Mouse (Mus musculus) heart, adult 11 months (tissue): ENCODE results near the gene Coro6.

Experiments
- DNase-seq: peaks from one replicate; pipeline ENCODE4 v3.0.0; 2022

Gene Coro6

DNA sequence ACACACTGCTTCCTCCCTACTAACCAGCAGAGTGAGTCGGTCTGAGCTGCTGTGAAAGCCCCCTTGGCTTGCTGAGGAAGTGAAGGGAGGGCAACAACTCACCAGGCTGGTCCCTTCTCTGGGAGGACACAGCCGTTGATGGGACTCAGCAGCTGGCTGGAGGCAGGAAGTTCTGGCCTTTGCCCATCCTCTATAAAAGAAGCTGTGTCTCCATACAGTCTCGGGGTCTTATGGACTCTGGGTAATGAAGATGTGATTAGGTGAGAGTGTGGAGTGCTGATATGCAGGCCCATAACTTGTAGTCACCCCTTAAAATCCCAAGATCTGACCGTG is 32.1 kb downstream of the Coro6 start:
- no peak for DNase-seq

DNA sequence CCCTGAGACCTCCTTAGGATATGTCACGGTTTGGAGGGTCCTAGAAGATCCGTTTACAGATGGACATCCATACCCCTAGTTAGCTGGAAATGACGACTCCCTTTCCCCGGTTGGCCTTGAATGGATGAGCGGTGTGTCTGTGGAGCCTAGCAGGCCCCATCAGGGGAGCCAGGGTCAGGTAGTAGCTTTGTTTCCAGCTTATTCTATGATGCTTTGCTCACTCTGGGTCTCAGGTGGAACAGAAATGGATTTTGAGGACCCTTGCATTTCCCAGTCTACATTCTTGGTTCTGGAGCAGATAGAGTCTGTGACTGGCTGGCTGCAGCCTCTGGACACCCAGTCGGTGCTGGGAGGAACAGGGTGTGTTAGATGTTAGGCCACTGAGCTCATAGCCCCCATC is 32.6 kb downstream of the Coro6 start:
- peak; percentile 90 for DNase-seq

DNA sequence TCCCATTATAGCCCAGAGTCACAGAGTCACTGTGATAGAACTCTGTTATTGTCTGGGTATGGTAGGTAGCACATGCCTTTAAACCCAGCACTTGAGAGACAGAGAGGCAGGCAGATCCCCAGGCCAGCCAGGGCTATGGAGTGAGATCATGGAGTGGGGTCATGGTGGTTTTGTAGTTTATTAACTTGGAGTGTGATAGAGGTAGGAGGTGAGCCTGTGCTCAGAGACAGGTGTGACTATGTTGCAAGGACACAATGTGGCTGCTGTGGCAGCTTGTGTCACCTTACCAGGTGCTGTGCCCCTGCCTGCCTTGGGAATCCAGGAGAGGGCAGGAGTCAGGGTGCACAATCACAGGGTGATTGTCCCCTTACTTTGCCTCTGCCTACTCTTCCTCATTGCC is 33.3 kb downstream of the Coro6 start:
- DNase-seq: peak; percentile 88

DNA sequence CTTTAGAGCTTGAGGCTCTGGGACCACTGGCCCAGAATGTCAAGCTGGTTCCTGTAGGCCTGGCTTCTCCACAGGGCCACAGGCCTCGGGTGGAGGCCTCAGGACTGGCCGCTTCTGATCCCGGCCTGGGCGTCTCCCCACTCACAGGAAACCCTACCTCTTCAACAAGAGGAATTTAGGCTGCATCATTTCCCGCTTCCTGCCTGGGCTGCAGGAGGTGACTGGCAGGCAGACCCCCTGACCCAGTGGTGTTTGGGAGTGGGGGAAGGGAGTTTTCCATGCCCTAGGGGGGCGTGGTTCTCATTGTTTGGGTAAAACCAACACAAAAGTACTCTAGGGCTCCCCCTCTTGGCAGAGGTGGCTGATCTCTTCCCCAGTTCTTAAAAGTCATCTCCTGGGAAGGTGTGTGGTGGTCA is 35.1 kb downstream of the Coro6 start:
- DNase-seq: peak; percentile 99

DNA sequence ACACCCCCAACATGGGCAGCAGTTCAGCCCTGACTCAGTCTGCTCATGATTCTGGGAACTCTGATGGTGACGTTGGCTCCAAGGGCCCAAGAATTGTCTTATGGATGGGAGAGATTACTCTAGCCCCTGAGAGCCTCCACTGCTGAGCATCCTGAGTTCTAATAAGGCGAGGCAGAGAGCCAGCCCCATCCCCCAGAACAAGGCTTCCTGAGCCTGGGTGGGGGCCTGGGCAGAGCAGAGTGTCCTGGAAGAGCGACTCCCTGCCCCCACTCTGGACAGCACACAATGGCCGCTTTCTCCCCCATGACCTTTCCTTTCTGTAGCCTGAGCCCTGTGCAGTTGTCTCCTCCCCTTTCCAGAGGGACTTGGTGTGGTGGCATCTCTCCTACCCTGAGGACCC is 35.6 kb downstream of the Coro6 start:
- DNase-seq: peak; percentile 98

DNA sequence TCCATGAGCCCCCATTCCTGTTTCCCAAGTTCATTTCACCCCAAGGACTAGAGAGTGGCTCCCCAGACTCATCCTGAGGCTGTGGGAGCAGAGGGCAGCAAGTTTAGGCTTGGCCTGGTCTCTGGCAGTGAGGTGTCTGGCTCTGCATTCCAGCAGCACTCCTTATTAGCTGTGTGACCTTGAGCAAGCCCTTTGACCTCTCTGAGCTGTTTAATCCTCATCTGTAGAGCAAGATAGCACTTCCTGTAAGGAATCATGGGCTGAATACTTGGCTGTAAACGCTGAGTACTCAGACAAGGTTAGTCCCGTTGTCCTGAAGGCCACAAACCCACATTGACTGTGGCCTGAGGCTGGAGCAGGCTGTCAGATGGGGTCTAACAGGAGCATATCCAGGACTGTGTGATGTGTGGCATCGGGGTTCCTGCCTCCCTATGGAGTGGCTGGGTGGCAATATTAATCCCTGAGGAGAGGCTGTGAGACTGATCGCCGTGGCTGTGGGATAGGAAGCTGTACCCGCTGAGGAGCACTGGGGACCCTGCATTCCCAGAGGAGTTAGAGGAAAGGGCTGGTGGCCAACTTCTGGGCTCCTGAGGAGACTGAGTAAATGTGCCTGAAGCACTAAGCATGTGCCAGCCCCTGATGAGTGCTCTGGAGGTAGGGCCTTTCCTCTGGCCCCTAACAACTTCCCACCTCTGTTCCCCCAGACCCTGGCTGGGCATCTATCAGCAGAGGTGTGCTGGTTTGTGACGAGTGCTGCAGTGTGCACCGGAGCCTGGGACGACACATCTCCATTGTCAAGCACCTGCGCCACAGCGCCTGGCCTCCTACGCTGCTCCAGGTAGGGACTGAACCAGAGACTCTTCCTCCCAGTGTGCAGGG is 36.3 kb downstream of the Coro6 start:
- DNase-seq: peak; percentile 93

DNA sequence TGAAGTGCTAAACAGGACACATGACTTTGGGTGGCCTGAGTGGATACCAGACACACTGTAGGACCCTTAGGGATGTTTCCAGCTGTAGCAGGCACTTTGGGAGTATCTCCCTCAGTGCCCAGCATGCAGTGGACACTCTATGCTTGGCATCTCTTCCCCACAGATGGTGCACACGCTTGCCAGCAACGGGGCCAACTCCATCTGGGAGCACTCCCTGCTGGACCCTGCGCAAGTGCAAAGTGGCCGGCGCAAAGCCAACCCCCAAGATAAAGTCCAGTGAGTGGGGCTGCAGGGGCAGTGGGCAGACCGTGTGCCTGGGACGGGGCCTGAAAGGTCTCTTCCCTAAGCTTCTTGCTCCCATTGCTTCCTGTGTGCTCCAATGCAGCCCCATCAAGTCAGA is 37.1 kb downstream of the Coro6 start:
- peak; percentile 92 for DNase-seq

DNA sequence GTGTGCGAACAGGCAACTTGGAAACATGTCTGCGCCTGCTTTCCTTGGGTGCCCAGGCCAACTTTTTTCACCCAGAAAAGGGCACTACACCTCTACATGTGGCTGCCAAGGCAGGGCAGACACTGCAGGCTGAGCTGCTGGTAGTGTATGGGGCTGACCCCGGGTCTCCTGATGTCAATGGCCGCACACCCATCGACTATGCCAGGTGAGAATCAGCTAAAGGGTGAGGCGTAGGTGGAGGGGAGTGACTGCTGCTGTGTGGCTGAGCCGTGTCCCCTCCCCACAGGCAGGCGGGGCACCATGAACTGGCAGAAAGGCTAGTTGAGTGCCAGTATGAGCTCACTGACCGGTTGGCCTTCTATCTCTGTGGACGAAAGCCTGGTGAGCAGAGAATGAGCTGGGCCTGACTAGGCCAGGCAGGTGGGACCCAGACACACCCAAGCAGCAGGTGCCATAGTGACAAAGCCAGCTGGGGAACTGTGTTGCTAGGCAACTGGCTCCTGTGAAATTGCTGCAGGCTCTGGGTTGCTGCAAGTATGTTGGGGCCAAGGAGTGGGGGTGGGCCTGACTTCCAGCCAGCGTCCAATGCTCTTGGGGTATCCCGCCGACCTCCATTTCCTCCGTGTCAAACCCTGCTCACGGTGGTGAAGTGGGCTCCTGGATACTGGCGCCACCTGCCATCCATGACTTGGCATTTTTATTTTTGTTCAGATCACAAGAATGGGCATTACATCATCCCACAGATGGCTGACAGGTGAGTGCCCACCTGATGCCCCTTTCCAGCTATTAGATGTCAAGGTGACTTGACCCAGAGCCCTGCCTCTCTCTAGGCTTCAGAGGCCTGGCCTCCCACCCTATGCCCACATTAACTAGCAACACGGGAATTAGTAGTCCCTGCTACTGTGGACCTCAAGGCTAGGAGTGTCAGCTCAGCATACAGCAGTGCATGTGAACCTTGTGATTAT is 38.4 kb downstream of the Coro6 start:
- DNase-seq: peak; percentile 92

DNA sequence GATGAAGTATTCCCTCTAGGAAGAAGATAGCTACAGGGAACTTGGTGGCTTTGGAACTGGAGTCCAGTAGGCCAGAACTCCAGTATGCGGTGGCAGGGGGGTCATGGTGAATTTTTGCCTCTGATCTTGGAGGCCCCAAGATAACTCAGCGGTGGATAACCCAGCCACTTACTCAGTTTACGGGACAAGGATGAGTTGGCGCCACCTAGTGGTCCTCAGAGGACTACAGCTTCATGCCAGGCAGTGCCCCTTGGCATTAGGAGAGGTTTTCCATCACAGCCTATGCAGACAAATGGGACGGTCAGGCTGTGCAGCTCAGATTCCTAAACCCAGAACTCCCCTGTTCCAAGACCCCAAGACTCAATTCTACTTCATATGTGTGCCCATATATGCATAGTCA is 39.2 kb downstream of the Coro6 start:
- DNase-seq: peak; percentile 97

DNA sequence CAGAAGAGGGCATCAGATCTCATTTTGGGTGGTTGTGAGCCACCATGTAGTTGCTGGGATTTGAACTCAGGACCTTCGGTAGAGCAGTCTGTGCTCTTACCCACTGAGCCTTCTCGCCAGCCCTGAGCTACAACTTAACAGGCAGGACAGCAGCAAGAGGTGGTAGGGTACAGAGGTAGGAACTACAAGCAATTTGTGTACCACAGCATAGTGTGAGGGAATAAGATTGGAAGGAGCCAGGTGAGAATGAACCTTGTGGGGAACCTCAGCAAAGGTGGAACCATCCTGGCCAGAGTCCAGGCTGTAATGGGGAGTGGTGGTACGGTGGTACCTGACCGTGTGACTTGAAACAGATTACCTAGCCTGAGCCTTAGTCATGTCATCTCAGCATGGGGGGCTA is 39.8 kb downstream of the Coro6 start:
- no peak for DNase-seq

DNA sequence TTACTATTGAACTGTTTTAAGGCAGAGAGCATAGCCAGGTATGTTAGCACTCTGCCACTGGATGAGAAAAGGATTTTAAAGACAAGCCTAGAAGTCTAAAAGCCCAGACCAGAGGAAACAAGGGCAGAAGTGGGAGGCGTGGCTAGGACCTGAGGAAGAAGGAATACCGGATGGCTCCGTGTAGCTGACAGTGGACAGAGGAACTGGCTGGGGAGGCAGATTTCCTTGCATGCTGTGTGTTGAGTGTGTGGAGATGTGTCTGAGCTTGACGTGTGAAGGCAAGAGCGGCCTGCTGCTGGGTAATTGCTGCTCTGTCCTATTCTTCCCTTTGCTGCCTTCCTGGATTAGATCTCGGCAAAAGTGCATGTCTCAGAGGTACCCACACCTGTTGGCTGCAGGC is 40.3 kb downstream of the Coro6 start:
- peak; percentile 91 for DNase-seq

DNA sequence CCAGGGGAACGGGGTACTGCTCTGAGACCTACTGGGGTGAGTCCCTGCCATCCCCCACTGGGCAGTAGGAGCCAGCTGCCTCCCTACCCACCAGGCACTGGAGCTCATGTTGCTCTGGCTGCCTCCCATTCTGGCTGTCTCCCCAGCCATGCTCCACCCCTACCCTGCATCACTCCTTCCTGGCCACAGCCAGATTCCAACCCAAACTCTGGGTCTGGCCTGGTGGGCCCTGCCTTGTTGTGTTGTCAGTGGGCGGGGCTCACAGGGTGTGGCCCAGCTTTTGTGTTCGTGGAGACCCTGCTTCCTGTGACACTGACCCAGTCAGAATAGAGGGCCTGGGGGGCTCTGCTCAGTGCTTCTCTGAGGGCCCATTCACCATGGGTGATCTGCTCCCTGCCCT is 41.3 kb downstream of the Coro6 start:
- peak; percentile 97 for DNase-seq

DNA sequence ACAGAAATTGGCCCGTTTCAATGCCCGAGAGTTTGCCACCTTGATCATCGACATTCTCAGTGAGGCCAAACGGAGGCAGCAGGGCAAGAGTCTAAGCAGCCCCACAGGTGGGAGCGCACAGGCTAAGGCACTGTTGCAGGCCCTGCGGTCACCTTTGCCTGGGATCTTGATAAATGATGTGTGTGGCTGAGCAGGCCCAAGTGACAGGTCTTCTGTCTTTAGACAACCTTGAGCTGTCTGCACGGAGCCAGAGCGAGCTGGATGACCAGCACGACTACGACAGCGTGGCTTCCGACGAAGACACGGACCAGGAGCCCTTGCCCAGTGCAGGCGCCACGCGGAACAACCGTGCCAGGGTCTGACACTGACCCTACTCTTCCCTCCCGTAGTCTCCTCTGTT is 42.2 kb downstream of the Coro6 start:
- peak; percentile 90 for DNase-seq

DNA sequence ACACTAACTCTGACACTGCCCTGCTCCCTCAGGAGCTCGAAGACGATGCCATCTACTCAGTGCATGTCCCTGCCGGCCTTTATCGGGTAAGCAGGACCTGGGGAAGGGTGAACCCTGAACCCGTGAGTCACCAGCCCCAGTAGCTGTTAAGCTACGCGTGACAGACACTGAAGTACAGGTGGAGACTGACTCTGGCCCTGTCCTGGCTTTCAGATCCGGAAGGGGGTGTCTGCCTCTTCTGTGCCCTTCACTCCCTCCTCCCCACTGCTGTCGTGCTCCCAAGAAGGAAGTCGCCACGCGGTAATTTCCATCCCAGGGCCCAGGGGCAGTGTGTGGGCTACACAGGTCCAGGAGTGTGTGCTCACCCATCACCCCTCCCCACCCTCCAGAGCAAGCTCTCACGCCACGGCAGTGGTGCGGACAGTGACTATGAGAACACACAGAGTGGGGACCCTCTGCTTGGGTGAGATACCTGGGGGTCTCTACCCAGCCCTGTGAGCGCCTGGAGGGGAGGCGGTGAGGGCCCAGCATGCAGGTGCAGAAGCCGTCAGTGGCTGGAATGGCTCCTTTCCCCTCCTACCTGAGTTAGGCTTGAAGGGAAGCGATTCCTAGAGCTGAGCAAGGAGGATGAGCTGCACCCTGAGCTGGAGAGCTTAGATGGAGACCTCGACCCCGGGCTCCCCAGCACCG is 43.2 kb downstream of the Coro6 start:
- DNase-seq: peak; percentile 93

DNA sequence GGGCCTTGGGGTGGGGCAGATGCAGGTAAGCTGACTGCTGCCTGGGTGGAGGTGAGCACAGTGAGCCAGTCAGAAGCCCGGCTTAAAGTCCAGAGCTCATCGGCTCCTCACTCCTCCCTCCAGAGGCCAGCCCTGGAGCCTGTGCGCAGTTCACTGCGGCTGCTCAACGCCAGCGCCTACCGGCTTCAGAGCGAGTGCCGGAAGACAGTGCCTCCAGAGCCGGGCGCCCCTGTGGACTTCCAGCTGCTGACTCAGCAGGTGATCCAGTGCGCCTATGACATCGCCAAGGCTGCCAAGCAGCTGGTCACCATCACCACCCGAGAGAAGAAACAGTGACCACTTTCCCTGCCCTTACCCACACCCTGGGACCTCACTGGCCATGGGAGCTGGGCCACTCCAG is 44.1 kb downstream of the Coro6 start:
- peak; percentile 92 for DNase-seq

DNA sequence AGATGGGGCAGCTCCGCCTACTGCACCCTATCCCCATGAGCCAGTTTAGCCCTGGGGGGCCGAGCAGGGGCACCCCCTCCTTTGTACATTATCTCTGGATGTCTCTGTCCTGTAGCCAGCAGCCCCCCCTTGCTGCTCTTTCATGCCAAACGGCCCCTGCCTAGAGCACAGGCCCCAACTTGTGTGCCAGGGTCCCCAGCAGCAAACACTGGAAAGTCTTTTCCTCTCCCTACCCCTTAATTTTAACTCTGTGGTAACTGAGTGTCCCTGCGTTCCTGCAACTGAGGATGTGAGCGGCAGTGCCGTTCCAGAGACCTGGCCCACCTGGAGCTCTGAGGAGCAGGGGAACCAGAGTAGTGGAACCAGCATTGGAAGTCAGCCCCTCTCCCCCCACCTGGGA is 44.7 kb downstream of the Coro6 start:
- DNase-seq: peak; percentile 91

DNA sequence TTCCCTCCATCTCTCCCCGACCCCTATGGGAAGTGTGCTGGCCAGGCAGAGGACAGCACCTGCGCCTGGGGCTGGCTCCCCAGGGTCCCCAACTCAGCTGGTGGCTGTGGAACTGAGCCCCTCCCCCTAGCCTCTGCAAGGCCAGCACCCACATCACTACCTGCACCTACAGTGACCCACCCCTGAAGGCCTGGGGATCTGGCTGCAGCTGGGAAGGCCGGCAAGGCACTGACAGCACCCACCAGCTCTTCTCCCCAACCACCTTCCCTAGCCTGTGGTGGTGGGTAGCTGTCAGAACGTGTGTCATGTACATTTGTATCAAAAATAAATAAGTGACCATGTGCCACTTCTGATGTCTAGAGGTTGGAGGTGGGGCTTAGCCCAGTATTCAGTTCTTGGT is 45.2 kb downstream of the Coro6 start:
- DNase-seq: peak; percentile 90

DNA sequence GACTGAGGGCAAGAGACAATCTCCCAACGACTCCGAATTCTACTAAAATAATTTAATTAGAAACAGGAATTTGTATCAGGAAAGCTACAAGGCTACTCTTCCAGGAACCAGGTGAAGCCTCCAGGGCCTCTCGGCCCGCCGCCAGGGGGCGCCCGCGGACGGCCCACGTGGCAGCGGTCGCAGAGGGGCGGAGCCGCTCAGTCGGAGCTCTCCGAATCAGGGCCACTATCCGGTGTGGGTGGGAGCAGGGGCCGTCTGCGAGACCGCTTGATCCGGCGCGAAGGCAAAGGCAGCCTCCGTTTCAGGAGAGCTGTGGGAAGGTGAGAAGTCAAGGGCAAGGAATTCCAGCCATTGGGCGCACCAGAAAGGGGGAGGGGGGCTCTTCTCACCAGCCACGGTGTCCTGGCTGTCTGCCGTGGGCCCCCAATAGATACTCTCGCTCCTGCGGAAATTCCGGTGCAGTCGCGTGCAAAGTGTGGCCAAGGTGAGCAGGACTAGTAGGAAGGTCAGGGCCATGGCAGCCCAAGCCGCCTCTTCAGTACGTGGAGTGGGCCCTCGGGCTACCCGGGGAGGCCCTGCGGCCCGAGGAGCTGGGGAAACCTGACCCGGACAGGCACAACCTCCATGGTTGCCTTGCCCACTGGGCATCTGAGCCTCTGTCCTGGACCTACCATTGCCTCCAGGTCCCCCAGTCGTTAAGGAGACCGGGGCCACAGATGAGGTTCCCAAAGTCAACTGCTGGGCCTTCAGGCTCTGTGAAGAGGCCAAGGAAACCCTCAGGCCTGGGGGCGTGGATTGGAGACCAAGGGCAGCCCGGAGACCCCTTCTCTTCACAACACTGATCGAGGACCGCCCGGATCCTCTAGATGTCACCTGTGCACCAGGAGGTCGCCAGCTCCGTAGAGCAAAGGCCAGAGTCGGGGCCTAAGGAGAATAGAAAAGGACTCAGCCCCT is 46.1 kb downstream of the Coro6 start:
- peak; percentile 98 for DNase-seq

DNA sequence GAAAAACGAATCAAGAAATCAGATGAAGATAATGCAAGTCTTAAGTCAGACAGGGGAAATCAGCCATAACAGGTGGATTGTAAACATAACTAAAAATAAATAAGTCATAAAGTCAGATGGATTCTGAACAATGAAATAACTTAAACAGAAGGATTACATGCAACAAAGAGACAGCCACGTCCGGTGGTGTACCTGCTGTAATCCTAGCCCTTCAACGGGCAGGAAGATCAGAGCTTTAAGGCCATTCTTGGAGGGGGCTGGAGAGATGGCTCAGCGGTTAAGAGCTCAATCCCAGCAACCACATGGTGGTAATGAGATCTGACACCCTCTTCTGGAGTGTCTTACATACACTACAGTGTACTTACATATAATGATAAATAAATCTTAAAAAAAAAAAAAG is 49.1 kb downstream of the Coro6 start:
- DNase-seq: peak; percentile 85

DNA sequence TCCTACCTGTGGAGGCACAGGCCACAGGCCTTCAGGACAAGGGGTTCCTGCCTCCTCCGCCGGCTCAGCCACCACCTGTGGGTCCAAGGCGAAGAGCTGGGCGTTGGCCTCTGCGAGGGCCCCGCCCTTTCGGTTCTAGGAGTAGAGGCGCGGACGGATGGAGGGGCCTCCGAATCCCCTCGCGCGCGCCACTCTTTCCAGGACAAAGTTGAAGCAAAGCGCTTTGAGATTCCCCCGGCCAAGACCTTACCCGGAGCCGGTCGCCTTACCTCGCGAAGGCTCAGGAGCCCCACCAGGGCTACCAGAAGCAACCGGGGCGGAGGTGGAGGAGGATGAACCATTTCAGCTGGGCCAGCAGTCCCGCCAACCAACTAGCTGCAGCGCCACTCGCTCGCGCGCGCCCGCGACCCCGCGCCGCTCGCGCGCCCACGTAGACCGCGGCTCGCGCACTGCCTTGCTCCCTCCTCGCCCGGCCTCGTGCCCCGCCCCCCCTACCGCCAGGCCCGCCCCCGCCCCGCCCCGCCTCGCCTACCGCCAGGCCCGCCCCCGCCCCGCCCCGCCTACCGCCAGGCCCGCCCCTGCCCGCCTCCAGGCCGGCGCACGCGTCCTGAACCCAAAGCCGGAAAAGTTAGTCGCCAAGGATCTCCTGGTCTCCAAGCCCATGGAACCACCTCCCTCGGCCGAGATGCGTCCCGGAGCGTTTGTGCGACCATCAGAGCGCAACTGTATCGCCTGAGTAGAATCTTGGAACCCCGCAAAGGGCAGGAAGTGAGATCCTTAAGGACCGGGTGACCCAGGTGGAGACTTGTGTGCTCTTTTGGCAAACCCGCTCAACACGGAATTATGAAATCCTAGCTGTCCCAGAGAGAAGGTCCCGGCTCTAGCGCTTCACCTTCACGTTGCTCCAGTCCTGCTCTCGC is 50.9 kb downstream of the Coro6 start:
- peak; percentile 99 for DNase-seq

DNA sequence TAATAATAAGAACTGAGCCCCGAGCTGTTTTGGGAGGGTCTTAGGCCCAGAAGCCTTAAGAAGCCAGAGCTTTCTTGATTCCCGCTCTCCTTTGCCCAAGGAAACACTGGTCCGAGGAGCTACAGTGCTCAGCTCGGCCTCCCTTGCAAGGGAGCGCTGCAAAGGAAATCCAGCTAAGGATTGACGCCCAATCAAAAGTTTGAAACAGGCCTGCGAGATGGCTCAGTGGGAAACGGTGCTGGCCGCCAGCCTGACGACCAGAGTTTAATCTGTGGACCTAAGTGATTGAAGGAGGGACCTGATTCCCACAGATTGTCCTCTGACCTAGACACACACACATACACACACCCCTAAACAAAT is 51.6 kb downstream of the Coro6 start:
- no peak for DNase-seq
